Mouse (Mus musculus) neural tube, embryonic 14.5 days (tissue): ENCODE measurements around the gene Malrd1. TPM values are rescaled to one million over a fixed set of nuclear protein-coding genes. Genes with fewer than 3 reads are reported as not detected.

Experiments used
- ATAC-seq: fragments of 200-750 bp; cut with Nextera tagmentation; 2 replicates; pipeline ENCODE4 v1.8.0; 2017; ENCODE audit warnings: low read depth, mild to moderate bottlenecking, moderate TSS enrichment, moderate library complexity
- H3K27ac ChIP-seq: fragments of 300-500 bp; sonication (generic); 2 replicates; pipeline ENCODE4 v1.5.1; 2014; ENCODE audit warnings: low read depth, mild to moderate bottlenecking, control low read depth, low read length, moderate library complexity, mixed read lengths
- H3K27me3 ChIP-seq: fragments of 300-500 bp; sonication (generic); 2 replicates; pipeline ENCODE4 v1.6.1; 2014; ENCODE audit warnings: low read length; ENCODE audit not compliant: control insufficient read depth, insufficient read depth
- H3K36me3 ChIP-seq: fragments of 300-500 bp; sonication (generic); 2 replicates; pipeline ENCODE4 v1.6.1; 2014; ENCODE audit warnings: low read length, mixed read lengths; ENCODE audit not compliant: control insufficient read depth, insufficient read depth
- H3K4me1 ChIP-seq: fragments of 300-500 bp; sonication (generic); 2 replicates; pipeline ENCODE4 v1.6.1; 2014; ENCODE audit warnings: low read length; ENCODE audit not compliant: control insufficient read depth, insufficient read depth
- H3K4me2 ChIP-seq: fragments of 300-500 bp; sonication (generic); 2 replicates; pipeline ENCODE4 v1.6.1; 2014; ENCODE audit warnings: mild to moderate bottlenecking, low read depth, low read length, control low read depth
- H3K4me3 ChIP-seq: fragments of 300-500 bp; sonication (generic); 2 replicates; pipeline ENCODE4 v1.5.1; 2014; ENCODE audit warnings: low read depth, low read length, control low read depth, mixed read lengths
- H3K9ac ChIP-seq: fragments of 300-500 bp; sonication (generic); replicated peaks from 2 replicates; pipeline ENCODE4 v1.6.1; 2014; ENCODE audit warnings: low read depth, mild to moderate bottlenecking, control low read depth, low read length, mixed read lengths
- H3K9me3 ChIP-seq: fragments of 300-500 bp; sonication (generic); 2 replicates; pipeline ENCODE4 v1.6.1; 2016; ENCODE audit warnings: low read length; ENCODE audit not compliant: control insufficient read depth
- whole genome bisulfite sequencing: fragments of 180-500 bp; shearing (Covaris S2); extraction: QIAGEN DNeasy Blood & Tissue Kit; methylation state at CpG from one replicate; pipeline ENCODE4 v1.1.7; 2014; 5-methylcytosine and 5-hydroxymethylcytosine counted together
- polyA plus RNA-seq: library from polyadenylated mRNA; unstranded; fragments of >200 nt; fragmentation: Nextera tagmentation; extraction: Ambion mirVana; gene quantifications from 2 replicates; pipeline ENCODE4 v1.2.1, GENCODE M21; 2014

Gene Malrd1
- polyA plus RNA-seq, 1 experiment from 2014 or later = 0.15 TPM

GRCm38 (mm10) chr2:15744979-15745688 is 218.9 kb downstream of the Malrd1 start:
- Histone ChIP-seq H3K9me3 (no peaks in the 10 kb centered on the region), H3K27me3 (no peaks in the 10 kb centered on the region), H3K4me1 (no peaks in the 10 kb centered on the region), H3K9ac (no peak overlapping the region), H3K4me2 (no peak overlapping the region), H3K4me3 (no peak overlapping the region), H3K27ac (no peak overlapping the region), H3K36me3 (no peaks in the 10 kb centered on the region)
- ATAC-seq = no peak
- WGBS = 82% methylated on average over 4 of the region's 4 CpGs

DNA sequence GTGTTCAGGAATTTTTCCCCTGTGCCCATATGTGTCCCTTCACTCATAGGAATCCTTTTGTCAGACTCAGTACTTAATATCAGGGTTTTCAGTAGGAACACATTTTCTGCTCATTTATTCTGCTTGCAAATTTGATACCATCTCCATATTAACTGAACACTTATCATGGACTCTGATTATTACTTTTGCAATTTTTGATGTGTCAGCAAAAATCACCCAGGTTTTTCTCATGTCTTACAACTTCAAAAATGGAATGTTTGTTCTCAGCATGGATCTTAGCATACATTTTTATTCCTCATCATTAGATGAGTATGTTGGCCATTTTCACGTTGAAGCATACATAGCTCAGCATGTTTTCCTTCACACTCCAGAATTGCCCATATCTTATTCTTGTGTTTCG is 258.5 kb downstream of the Malrd1 start:
- Histone ChIP-seq H3K4me3 (no peak overlapping the region), H3K4me2 (no peak overlapping the region), H3K9me3 (no peaks in the 10 kb centered on the region), H3K27ac (no peak overlapping the region), H3K9ac (no peak overlapping the region), H3K4me1 (no peaks in the 10 kb centered on the region), H3K27me3 (no peaks in the 10 kb centered on the region), H3K36me3 (no peaks in the 10 kb centered on the region)
- ATAC-seq = no peak
- 89% methylated on average over 2 of the region's 2 CpGs for WGBS

DNA sequence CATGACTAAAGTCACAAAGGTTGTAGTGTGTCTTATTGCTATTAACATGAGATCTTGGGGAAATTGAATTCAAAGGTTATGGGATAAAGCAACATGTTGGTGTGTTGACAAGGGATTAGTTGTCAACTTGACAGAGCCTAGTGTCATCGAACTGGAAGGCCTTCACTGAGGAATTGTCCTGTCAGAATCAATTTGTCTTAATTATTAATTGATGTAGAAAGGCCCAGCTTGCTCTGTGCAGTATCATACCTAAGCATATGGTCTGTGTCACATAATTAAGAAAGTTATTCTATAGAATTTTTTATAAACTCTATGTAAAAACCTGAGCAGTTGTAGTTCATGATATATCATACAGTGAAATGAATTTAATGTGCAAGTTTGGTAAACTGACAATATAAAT is 289.4 kb downstream of the Malrd1 start:
- WGBS = 76% methylated on average over 1 of the region's 1 CpGs

GRCm38 (mm10) chr2:15869380-15869779 is 343.1 kb downstream of the Malrd1 start:
- H3K9ac ChIP-seq = no peak overlapping the region

More for the DNA sequence above, 289.4 kb downstream of the Malrd1 start:
- Histone ChIP-seq H3K4me2 (no peak overlapping the region), H3K36me3 (no peaks in the 10 kb centered on the region), H3K9ac (no peak overlapping the region), H3K27ac (no peak overlapping the region), H3K4me3 (no peak overlapping the region), H3K27me3 (no peaks in the 10 kb centered on the region), H3K4me1 (no peaks in the 10 kb centered on the region), H3K9me3 (no peaks in the 10 kb centered on the region)
- ATAC-seq = no peak

DNA sequence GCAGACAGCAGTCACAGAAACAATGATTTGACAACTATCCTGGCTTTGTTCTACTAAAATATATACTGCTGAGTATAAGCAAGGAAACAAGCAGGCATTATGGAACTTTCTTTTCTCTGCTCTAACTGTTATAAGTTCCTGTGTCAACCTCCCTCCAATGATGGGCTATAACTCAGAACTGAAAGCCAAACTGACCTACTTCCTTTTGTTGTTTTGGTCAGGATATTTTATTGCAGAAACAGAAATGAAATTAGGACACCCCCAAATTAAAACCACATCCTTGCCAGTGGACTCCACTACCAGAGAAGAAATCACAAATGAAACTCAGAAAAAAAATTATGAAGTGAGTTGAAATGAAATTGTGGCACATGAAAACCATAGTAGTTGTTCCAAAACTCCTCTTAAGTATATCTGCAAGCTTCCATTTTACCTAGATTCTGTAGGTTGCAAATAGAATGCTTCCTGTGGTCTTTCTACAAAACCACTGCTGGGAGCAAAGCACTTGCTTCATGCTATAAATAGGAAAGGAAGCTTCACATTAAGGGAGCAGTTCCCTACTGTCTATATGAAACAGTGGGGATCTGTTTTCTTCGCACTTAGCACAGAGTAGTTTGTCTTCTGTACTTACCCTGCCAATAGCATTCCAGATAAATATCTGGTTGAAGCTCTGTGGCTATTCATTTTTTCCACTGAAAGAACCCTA is 367.3 kb downstream of the Malrd1 start:
- ATAC-seq = no peak
- Histone ChIP-seq H3K4me1 (no peaks in the 10 kb centered on the region), H3K9ac (no peak overlapping the region), H3K4me2 (no peak overlapping the region), H3K36me3 (no peaks in the 10 kb centered on the region), H3K27ac (no peak overlapping the region), H3K27me3 (no peaks in the 10 kb centered on the region), H3K4me3 (no peak overlapping the region), H3K9me3 (no peaks in the 10 kb centered on the region)
- 63% methylated on average over 1 of the region's 1 CpGs for WGBS

More at GRCm38 (mm10) chr2:15869380-15869779, 343.1 kb downstream of the Malrd1 start:
- Histone ChIP-seq H3K9me3 (no peaks in the 10 kb centered on the region), H3K4me1 (no peaks in the 10 kb centered on the region), H3K27ac (no peak overlapping the region), H3K4me2 (no peak overlapping the region), H3K27me3 (no peaks in the 10 kb centered on the region), H3K4me3 (no peak overlapping the region), H3K36me3 (no peaks in the 10 kb centered on the region)
- ATAC-seq = no peak
- WGBS = 28% methylated on average over 7 of the region's 7 CpGs

DNA sequence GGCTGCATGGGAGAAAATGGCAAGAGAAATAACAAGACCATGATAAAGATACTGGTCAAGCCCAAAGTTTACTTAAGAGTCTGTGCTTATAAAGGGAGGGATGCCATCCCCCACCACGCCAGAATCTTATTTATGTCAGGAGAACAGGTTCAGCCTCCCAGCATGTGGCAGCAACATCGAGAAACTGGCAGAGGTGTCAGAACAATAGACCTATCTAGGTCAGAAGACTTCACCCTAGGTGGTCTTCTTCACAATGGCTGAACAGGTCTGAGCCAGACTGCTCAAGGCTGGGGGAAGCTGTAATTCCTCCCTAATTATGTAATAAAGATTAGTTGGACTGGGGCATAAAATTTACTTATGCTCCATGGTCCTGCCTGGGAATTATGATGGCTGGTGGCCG is 399.2 kb downstream of the Malrd1 start:
- Histone ChIP-seq H3K36me3 (no peaks in the 10 kb centered on the region), H3K9ac (no peak overlapping the region), H3K27me3 (no peaks in the 10 kb centered on the region), H3K9me3 (no peaks in the 10 kb centered on the region), H3K4me3 (no peak overlapping the region), H3K4me1 (no peaks in the 10 kb centered on the region), H3K27ac (no peak overlapping the region), H3K4me2 (no peak overlapping the region)
- 29% methylated on average over 3 of the region's 3 CpGs for WGBS
- ATAC-seq = no peak

DNA sequence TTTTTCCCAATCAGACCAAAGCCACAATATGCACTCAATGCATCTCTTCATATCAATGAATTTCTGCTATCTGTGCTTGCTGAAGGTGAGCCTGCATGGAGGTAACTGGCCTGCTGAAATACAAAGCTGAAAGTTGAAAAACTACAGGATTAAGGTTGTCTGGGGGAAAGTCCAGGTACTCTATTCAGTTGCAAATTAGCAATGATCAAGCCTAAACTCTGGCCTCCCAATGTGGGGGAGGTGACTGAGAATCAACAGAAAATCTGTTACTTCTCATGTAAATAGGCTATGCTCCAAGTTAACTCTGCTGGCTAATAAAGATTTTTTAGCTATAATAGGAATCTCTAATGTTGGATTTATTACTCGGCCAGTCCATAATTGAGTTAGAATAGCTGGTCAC is 399.8 kb downstream of the Malrd1 start:
- Histone ChIP-seq H3K9ac (no peak overlapping the region), H3K4me2 (no peak overlapping the region), H3K4me1 (no peaks in the 10 kb centered on the region), H3K27ac (no peak overlapping the region), H3K36me3 (no peaks in the 10 kb centered on the region), H3K4me3 (no peak overlapping the region), H3K27me3 (no peaks in the 10 kb centered on the region), H3K9me3 (no peaks in the 10 kb centered on the region)
- WGBS = 56% methylated on average over 1 of the region's 1 CpGs
- ATAC-seq = no peak

GRCm38 (mm10) chr2:15931479-15931878 is 405.2 kb downstream of the Malrd1 start:
- no peak overlapping the region for H3K27ac ChIP-seq
- ATAC-seq = no peak
- WGBS = 84% methylated on average over 1 of the region's 1 CpGs
- H3K4me3 ChIP-seq = no peak overlapping the region
- H3K4me1 ChIP-seq = no peaks in the 10 kb centered on the region
- H3K9ac ChIP-seq = no peak overlapping the region
- H3K4me2 ChIP-seq = no peak overlapping the region
- H3K36me3 ChIP-seq = no peaks in the 10 kb centered on the region
- H3K9me3 ChIP-seq = no peaks in the 10 kb centered on the region
- no peaks in the 10 kb centered on the region for H3K27me3 ChIP-seq

DNA sequence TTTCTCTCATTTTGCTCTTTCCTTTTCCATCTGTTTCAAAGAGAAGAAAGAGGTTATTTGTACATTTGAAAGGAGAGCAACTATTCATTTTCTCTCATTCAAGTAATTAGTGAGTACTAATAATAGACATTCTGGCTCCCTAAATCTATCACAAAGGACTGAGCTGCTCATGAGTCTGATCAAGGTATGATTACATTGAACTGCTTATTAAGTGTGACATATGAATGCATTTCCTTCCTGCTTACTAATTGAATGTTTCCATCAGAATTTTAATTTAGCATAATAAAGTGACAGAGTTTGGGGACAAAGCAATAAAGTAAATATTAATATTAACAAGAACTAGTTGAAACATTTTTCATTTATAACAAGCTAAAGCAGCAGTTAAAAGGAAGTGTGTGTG is 405.6 kb downstream of the Malrd1 start:
- Histone ChIP-seq H3K4me1 (no peaks in the 10 kb centered on the region), H3K9me3 (no peaks in the 10 kb centered on the region), H3K9ac (no peak overlapping the region), H3K4me3 (no peak overlapping the region), H3K27me3 (no peaks in the 10 kb centered on the region), H3K36me3 (no peaks in the 10 kb centered on the region), H3K4me2 (no peak overlapping the region), H3K27ac (no peak overlapping the region)
- no peak for ATAC-seq
